Mouse (Mus musculus) lung, postnatal 0 days (tissue): ENCODE data around the gene Akr1cl. TPM values are rescaled to one million over a fixed set of nuclear protein-coding genes. Genes with fewer than 3 reads are reported as not detected.

ENCODE experiments used
- ATAC-seq: fragments of 200-750 bp; cut with Nextera tagmentation; 2 replicates; pipeline ENCODE4 v1.8.0; 2017; ENCODE audit warnings: moderate library complexity
- DNase-seq: peaks from one replicate; pipeline ENCODE4 v3.0.0-alpha.2; 2016; ENCODE audit warnings: low spot score
- H3K27ac ChIP-seq: fragments of 300-500 bp; sonication (generic); 2 replicates; pipeline ENCODE4 v1.5.1; 2014; ENCODE audit warnings: antibody characterized with exemption, mild to moderate bottlenecking, low read length, mixed read lengths
- H3K27me3 ChIP-seq: fragments of 300-500 bp; sonication (generic); replicated peaks from 2 replicates; pipeline ENCODE4 v1.6.1; 2014; ENCODE audit warnings: low read length, mixed read lengths; ENCODE audit not compliant: insufficient read depth
- H3K36me3 ChIP-seq: fragments of 300-500 bp; sonication (generic); 2 replicates; pipeline ENCODE4 v1.6.1; 2014; ENCODE audit warnings: low read length, mixed read lengths; ENCODE audit not compliant: insufficient read depth
- H3K4me1 ChIP-seq: fragments of 300-500 bp; sonication (generic); 2 replicates; pipeline ENCODE4 v1.6.1; 2014; ENCODE audit warnings: antibody characterized with exemption, low read depth, low read length, mixed read lengths; ENCODE audit not compliant: insufficient read depth
- H3K4me2 ChIP-seq: fragments of 300-500 bp; sonication (generic); replicated peaks from 2 replicates; pipeline ENCODE4 v1.6.1; 2014; ENCODE audit warnings: low read depth, mild to moderate bottlenecking, low read length, moderate library complexity, mixed read lengths
- H3K4me3 ChIP-seq: fragments of 300-500 bp; sonication (generic); 2 replicates; pipeline ENCODE4 v1.5.1; 2014; ENCODE audit warnings: low read depth, low read length
- H3K9ac ChIP-seq: fragments of 300-500 bp; sonication (generic); replicated peaks from 2 replicates; pipeline ENCODE4 v1.6.1; 2014; ENCODE audit warnings: low read depth, mild to moderate bottlenecking
- H3K9me3 ChIP-seq: fragments of 300-500 bp; sonication (generic); 2 replicates; pipeline ENCODE4 v1.6.1; 2016; ENCODE audit warnings: low read length, mixed read lengths
- CTCF ChIP-seq: IDR thresholded peaks from 2 replicates; pipeline ENCODE4 v1.5.1; 2016; ENCODE audit warnings: antibody characterized with exemption, mild to moderate bottlenecking
- EP300 ChIP-seq: IDR thresholded peaks from 2 replicates; pipeline ENCODE4 v1.6.1; 2016; ENCODE audit warnings: antibody characterized with exemption, mild to moderate bottlenecking, control low read depth
- WGBS: fragments of 180-500 bp; shearing (Covaris S2); extraction: QIAGEN DNeasy Blood & Tissue Kit; methylation state at CpG from one replicate; pipeline ENCODE4 v1.1.7; 2014; 5-methylcytosine and 5-hydroxymethylcytosine counted together
- polyA plus RNA-seq: library from polyadenylated mRNA; unstranded; fragments of >200 nt; fragmentation: Nextera tagmentation; extraction: Ambion mirVana; gene quantifications from 2 replicates; pipeline ENCODE4 v1.2.1, GENCODE M21; 2015

Gene Akr1cl
- polyA plus RNA-seq, 1 experiment from 2014 or later = not detected

GRCm38 (mm10) chr1:65041837-65042236 is 9.3 kb upstream of the Akr1cl start:
- ATAC-seq = no peak
- WGBS = 83% methylated on average over 3 of the region's 3 CpGs
- DNase-seq = no peak

GRCm38 (mm10) chr1:65040806-65041205 is 8.2 kb upstream of the Akr1cl start:
- 54% methylated on average over 6 of the region's 6 CpGs for WGBS
- H3K9me3 ChIP-seq = no peaks in the 10 kb centered on the region
- H3K27ac ChIP-seq = no peak overlapping the region
- DNase-seq = peak; percentile 29
- H3K27me3 ChIP-seq = no peaks in the 10 kb centered on the region
- no peak overlapping the region for H3K4me3 ChIP-seq
- no peak overlapping the region for H3K9ac ChIP-seq
- TF ChIP-seq EP300 = no peak
- no peak for TF ChIP-seq CTCF
- no peaks in the 10 kb centered on the region for H3K36me3 ChIP-seq
- no peak overlapping the region for H3K4me2 ChIP-seq
- ATAC-seq = no peak
- no peaks in the 10 kb centered on the region for H3K4me1 ChIP-seq

More at GRCm38 (mm10) chr1:65041837-65042236, 9.3 kb upstream of the Akr1cl start:
- Histone ChIP-seq H3K36me3 (no peaks in the 10 kb centered on the region), H3K4me2 (no peak overlapping the region), H3K9me3 (no peaks in the 10 kb centered on the region), H3K9ac (no peak overlapping the region), H3K4me1 (no peaks in the 10 kb centered on the region), H3K27me3 (no peaks in the 10 kb centered on the region), H3K27ac (no peak overlapping the region), H3K4me3 (no peak overlapping the region)
- no peak for TF ChIP-seq EP300
- TF ChIP-seq CTCF = no peak

DNA sequence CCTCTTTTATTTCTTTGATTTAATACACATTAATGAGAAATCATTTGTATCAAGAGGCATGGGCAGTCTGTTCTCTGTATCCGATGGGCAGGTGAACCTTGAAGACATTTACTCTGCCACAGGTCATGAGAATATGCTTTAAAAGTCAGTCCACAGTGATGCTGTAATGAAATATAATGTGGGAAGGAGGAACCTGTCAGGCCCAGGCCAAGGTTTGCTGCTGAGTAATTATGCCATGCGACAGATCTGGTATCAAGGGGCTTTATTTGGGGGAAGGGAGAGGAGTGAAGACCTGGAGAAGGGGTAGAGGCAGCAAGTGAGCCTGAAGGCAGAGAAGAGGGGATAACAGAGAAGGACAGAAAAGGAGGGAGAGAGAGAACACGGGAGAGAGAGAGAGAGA is 7.1 kb upstream of the Akr1cl start:
- H3K4me3 ChIP-seq = no peak overlapping the region
- 64% methylated on average over 3 of the region's 3 CpGs for WGBS
- no peak overlapping the region for H3K4me2 ChIP-seq
- H3K27me3 ChIP-seq = no peaks in the 10 kb centered on the region
- no peak overlapping the region for H3K27ac ChIP-seq
- no peaks in the 10 kb centered on the region for H3K36me3 ChIP-seq
- DNase-seq (no peak), ATAC-seq (no peak)
- H3K4me1 ChIP-seq = no peaks in the 10 kb centered on the region
- TF ChIP-seq EP300 (no peak), CTCF (no peak)
- no peak overlapping the region for H3K9ac ChIP-seq
- no peaks in the 10 kb centered on the region for H3K9me3 ChIP-seq

DNA sequence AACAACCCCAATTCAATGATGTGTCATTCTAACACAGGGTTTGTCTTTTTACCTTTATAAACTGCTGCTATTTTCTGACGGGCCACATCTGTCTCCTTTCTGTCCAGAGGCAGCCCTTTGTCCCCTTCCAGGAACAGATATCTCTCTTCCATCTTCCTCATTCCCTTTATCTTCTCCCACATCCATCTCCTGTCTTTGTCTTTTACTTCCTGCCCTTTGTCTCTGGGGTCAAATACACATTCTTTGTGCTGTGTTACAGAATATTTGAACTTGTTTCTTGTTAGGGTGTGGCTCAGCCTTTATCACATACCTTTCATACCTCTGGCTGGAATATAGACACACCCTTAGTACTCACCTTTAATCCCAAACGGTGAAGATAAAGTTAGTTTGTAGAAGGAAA is 5.0 kb upstream of the Akr1cl start:
- H3K4me1 ChIP-seq = no peaks in the 10 kb centered on the region
- WGBS = 27% methylated on average over 2 of the region's 2 CpGs
- H3K4me3 ChIP-seq = no peak overlapping the region
- H3K9ac ChIP-seq = no peak overlapping the region
- DNase-seq = no peak
- H3K27me3 ChIP-seq = no peaks in the 10 kb centered on the region
- no peak overlapping the region for H3K27ac ChIP-seq
- no peaks in the 10 kb centered on the region for H3K36me3 ChIP-seq
- no peaks in the 10 kb centered on the region for H3K9me3 ChIP-seq
- TF ChIP-seq CTCF (no peak), EP300 (no peak)
- H3K4me2 ChIP-seq = no peak overlapping the region
- no peak for ATAC-seq

DNA sequence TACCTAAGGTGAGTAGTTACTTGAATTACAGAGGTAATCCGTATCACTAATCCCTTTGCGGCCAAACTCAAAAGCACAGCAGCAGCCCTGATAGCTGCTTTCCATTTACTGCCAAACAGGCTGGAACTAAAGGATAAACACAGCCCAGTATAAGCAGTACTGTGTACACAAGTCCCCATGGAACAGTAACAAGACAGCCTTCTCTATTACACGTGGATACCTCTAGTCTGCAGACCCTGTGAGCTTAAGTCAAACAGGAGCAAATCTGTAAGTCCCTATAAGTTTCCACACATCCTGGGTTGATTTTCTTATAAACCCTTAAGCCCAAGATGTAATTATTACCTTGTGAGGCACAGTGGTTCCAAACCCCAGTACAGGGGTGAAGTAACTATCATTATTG is 3.0 kb upstream of the Akr1cl start:
- H3K9me3 ChIP-seq = no peaks in the 10 kb centered on the region
- no peak overlapping the region for H3K9ac ChIP-seq
- no peaks in the 10 kb centered on the region for H3K4me1 ChIP-seq
- 29% methylated on average over 3 of the region's 3 CpGs for WGBS
- H3K27ac ChIP-seq = no peak overlapping the region
- no peak for DNase-seq
- H3K4me2 ChIP-seq = no peak overlapping the region
- no peak for TF ChIP-seq EP300
- no peak for TF ChIP-seq CTCF
- no peak for ATAC-seq
- no peak overlapping the region for H3K4me3 ChIP-seq
- no peaks in the 10 kb centered on the region for H3K36me3 ChIP-seq
- no peaks in the 10 kb centered on the region for H3K27me3 ChIP-seq

DNA sequence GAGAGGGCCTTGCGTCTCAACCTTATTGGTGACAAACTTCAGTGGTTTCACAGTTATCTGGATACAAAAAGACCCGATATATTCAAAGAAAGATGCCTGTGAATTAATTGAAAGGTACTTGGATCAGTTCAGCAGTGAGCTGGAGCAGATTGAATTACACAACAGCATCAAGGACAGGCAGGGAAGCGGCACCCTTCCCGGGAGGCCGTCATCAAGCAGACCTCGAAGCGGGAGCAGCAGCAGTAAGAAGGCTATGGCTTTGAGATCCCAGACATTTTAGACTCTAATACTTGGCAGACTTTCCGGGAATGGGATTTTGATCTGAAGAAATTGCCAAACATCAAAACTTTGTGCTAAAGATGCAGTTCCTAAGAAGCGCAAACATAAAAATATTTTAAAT is 4.4 kb downstream of the Akr1cl start:
- no peak overlapping the region for H3K4me2 ChIP-seq
- TF ChIP-seq EP300 (no peak), CTCF (no peak)
- H3K27ac ChIP-seq = no peak overlapping the region
- H3K27me3 ChIP-seq = no peaks in the 10 kb centered on the region
- 68% methylated on average over 9 of the region's 9 CpGs for WGBS
- H3K4me1 ChIP-seq = no peaks in the 10 kb centered on the region
- DNase-seq = no peak
- H3K9ac ChIP-seq = no peak overlapping the region
- no peaks in the 10 kb centered on the region for H3K36me3 ChIP-seq
- no peaks in the 10 kb centered on the region for H3K9me3 ChIP-seq
- H3K4me3 ChIP-seq = no peak overlapping the region
- ATAC-seq = no peak

GRCm38 (mm10) chr1:65012726-65013125 is 19.8 kb downstream of the Akr1cl start:
- ATAC-seq = no peak
- no peaks in the 10 kb centered on the region for H3K27me3 ChIP-seq
- no peak for DNase-seq
- no peak overlapping the region for H3K9ac ChIP-seq
- no peak overlapping the region for H3K4me2 ChIP-seq
- no peaks in the 10 kb centered on the region for H3K9me3 ChIP-seq
- H3K4me1 ChIP-seq = no peaks in the 10 kb centered on the region
- no peak overlapping the region for H3K27ac ChIP-seq
- 68% methylated on average over 4 of the region's 4 CpGs for WGBS
- no peaks in the 10 kb centered on the region for H3K36me3 ChIP-seq
- H3K4me3 ChIP-seq = no peak overlapping the region
- TF ChIP-seq EP300 = no peak
- TF ChIP-seq CTCF = no peak
